Mouse (Mus musculus) hindlimb bud, embryonic 11.5 days (tissue): ENCODE data around the gene Cad.

Experiments
- DNase-seq: peaks from one replicate; pipeline ENCODE4 v3.0.0-alpha.2; 2012; ENCODE audit warnings: low read depth, low spot score; ENCODE audit errors: extremely low spot score

Gene Cad

GRCm38 (mm10) chr5:31069810-31070209 is 15.2 kb downstream of the Cad start:
- DNase-seq: no peak

- DNase-seq: no peak
These were observed 16.5 kb downstream of the Cad start for GRCm38 (mm10) chr5:31071059-31071458.

DNA sequence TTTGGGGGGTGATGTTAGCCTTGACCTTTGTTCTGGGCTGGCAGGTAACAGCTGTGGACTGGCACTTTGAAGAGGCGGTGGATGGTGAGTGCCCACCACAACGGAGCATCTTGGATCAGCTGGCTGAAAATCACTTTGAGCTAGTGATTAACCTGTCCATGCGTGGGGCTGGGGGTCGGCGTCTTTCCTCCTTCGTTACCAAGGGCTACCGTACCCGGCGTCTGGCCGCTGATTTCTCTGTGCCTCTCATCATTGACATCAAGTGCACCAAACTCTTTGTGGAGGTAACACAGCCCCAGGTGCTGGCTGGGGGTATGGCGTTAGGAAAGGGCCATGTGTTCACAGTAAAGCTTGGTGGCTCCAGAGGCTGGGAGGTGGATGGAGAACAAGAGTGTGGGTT is 17.2 kb downstream of the Cad start:
- no peak for DNase-seq

DNA sequence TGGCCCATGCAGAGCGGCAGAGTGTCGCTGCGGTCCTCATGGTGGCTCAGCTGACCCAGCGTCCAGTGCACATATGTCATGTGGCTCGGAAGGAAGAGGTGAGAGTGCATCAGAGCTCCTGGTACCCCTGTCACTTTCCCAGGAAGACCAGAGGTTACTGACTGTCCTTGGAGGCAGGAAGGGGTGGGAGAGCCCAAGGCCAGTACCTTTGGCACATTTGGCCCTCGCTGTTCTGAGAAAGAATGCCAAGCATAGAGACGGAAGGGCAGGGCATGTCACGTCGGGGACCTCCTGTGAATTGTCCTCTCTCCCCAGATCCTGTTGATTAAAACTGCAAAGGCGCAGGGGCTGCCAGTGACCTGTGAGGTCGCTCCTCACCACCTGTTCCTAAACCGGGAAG is 18.6 kb downstream of the Cad start:
- no peak for DNase-seq

GRCm38 (mm10) chr5:31076346-31076745 is 21.8 kb downstream of the Cad start:
- DNase-seq: no peak

DNA sequence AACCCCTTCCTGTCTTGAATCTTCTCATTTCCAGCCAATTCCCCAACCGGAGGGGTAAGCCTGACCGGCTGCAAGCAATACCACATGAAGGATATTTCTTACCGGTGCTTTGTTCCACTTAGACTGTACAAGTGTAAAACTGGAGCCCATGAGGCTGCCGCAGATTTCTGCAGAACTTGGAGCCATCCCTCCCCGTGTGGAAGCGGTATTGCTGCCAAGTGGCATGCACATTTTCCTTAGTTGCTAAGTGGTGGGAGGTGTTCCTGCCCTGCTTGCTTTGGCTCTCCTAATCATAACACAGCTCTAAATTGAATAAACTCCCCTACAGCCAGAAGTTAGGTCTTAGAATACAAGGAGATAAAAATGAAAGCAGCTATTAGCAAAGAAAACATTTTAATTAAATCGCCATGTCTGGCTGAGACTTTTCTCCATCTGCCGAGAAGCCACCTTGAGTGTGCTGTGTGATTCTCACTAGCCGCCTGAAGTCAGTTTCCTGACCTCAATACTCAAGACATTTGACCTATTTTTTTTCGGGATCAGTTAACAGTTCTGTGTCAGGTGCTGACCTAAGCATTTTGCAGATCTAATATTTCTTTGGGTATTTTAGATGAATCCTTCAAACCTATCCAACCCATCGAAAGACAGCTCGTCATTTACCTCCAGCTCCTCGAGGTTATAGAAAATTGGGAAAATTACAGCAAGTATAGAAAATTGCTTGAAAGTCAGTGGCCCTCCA is 25.6 kb downstream of the Cad start:
- no peak for DNase-seq

DNA sequence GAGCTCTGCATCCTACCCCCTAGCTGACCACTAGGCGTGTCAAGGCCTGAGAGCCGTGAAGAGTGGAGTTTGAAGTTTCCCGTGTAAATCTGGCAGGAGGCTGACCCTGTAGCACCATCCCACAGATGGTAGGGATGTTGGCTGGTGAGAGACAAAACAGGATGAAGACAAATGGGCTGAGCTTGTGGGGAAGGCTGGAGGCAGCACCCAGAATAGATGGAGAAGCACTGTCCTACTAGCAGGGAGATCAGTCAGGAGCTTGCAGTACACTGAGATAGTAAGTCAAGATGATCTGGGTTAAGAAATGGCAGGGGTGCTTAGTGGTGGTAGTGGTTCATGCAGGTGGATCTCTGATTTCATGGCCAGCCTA is 26.2 kb downstream of the Cad start:
- DNase-seq: no peak

GRCm38 (mm10) chr5:31081386-31081785 is 26.8 kb downstream of the Cad start:
- no peak for DNase-seq

DNA sequence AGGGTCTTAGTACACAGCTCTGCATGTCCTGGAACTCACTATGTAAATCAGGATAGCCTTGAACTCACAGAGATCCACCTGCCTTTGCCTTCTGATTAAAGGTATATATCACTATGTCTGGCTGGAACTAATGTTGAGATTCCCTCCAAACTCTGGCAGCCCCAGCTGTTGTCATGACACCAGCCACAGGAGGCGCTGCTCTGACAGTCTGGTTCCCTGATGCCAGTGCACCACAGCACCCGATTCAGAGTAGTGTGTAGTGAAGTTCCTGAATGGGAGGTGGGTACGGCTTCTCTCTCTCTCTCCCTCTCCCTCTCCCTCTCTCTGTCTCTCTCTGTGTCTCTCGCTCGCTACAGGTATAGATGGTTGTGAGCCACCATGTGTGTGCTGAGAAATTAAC is 27.8 kb downstream of the Cad start:
- no peak for DNase-seq

GRCm38 (mm10) chr5:31082935-31083625 is 28.5 kb downstream of the Cad start:
- DNase-seq: no peak

DNA sequence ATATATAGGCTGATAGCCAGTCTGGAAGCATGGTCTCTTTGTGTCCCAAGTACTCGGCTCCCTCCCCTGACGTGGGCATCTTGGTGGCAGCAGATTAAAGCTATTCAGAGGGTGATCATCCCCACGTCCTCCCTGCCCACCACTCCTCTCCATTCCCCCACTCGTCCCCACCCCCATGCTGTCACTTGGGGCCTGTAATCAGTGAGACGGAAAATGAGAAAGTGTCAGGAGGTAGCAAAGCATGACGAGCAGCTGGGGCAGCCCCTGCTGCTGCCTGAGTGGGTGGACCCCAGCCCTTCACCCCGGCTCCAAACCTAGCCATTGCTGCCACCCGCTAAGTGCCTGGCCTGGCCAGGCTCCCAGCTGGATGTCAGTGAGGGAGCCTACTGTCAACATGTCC is 29.4 kb downstream of the Cad start:
- DNase-seq: no peak

GRCm38 (mm10) chr5:31086606-31087005 is 32.0 kb downstream of the Cad start:
- no peak for DNase-seq

DNA sequence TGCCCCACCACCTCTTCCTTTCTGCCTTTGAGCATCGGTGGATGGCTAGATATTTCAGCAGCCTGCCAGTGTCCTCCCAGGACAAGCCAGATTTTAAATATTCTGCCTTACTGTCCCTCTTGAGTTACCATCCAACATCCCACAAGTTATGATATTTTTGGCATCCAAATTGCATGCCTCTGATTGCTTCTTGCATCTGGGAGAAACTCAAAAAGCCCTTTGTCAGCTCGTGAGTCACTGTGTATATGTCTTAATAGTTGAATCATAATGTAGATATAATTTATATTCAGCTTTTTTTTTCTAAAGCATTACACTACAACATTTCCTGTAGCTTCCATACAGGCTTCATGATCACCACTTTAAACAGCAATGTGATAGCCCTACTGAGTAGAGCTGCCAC is 32.6 kb downstream of the Cad start:
- no peak for DNase-seq

- DNase-seq: no peak
These were observed 37.8 kb downstream of the Cad start for GRCm38 (mm10) chr5:31092231-31092975.

DNA sequence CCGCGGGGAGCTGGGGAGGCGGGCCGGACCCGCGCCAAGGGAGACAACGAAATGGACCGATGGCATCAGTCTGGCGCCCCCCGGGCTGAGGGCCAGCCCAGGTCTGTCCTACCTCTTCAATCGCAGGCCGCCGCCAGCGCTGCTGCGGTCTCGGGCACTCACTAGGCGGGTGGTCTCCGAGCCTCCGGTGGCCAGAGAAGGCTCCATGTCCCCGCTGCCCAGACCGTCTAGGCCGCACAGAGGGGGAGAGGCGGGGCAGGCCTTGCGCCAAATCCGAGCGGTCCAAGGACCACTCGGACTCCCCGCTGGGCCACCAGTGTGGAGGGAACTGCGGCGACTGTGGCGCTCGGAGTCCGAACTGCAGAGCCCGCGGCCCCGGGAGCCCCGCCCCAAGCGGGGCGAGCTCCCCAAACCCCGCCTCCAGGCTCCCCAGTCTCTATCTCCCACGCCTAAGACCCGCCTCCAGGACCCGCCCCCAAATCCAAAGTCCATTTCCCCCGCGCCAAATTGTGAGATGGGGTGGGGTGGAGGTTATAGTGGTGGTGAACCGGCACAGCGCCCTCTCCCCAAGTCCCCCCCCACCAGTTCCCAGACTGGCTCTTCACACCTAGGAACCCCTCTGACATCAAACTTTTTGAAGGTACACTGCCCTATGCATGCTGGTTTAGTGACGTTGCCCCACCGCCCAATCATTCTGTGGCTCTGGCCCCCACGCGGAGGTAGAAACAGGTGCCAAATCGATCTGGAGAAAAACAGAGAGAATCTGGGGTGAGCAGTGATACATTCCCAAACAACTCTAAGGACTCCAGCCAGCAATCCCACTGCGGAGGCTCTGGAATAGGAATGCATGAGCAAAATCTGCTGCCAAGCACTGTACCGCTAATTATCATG is 38.8 kb downstream of the Cad start:
- DNase-seq: no peak

- no peak for DNase-seq
These were observed 39.7 kb downstream of the Cad start for GRCm38 (mm10) chr5:31094100-31094798.

GRCm38 (mm10) chr5:31094799-31095691 is 40.5 kb downstream of the Cad start:
- no peak for DNase-seq

DNA sequence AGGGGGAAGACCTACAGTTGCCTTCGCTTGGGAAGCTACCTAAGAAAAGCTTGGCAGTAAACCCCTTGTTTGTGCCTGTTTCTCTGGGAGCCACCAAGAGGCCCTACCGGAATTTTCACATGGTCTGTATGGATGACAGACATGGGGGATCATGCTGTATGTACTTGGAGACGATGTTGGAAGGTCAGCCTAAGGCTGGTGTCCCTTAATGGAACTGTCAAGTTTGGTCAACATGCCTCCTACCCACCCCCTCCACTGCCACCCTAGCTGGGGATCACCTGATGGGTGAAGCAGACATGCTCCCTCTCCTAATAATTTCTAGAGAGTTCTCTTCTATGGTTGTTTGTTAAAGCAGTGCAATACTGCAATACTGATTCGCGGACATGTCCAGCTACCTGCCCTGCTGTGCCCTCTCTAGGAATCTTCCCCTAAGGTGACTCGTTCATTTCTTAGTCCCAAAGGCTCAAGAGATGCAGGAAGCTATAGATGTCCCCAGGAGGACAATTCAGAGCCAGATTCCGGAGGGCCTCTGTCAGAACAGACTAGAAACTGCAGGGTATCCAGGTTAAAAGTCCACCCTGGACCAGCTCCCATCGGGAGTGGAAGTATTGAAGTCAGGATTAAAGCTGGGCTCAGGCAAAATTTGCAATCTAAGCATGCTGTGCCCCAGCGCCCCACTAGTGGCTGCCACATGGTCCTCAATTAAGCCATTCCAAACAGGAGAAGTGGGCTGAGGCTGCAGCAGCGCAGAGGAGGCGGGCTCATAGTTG is 41.3 kb downstream of the Cad start:
- DNase-seq: no peak
